Mouse (Mus musculus) heart, embryonic 10.5 days (tissue): Measurements from ENCODE around the gene Nagk. TPM values are rescaled to one million over a fixed set of nuclear protein-coding genes. Genes with fewer than 3 reads are reported as not detected.
"Not testable (repeated sequence)": the region's sequence is repeated elsewhere in the genome, so short reads cannot be mapped to it uniquely, and the experiment has no call there.

Experiments
- DNase-seq: peaks from one replicate; pipeline ENCODE4 v3.0.0-alpha.2; 2017; ENCODE audit warnings: low spot score
- H3K27ac ChIP-seq: fragments of 300-500 bp; sonication (generic); 2 replicates; pipeline ENCODE4 v1.5.1; 2016; ENCODE audit warnings: mild to moderate bottlenecking
- H3K27me3 ChIP-seq: fragments of 300-500 bp; sonication (generic); 2 replicates; pipeline ENCODE4 v1.6.1; 2016; ENCODE audit warnings: mild to moderate bottlenecking; ENCODE audit not compliant: poor library complexity, insufficient read depth, severe bottlenecking
- H3K36me3 ChIP-seq: fragments of 300-500 bp; sonication (generic); 2 replicates; pipeline ENCODE4 v1.6.1; 2016; ENCODE audit warnings: mild to moderate bottlenecking, moderate library complexity
- H3K4me1 ChIP-seq: fragments of 300-500 bp; sonication (generic); 2 replicates; pipeline ENCODE4 v1.6.1; 2016; ENCODE audit warnings: mild to moderate bottlenecking
- H3K4me3 ChIP-seq: fragments of 300-500 bp; sonication (generic); 2 replicates; pipeline ENCODE4 v1.5.1; 2016; ENCODE audit warnings: mild to moderate bottlenecking, moderate library complexity
- H3K9me3 ChIP-seq: fragments of 300-500 bp; sonication (generic); 2 replicates; pipeline ENCODE4 v1.6.1; 2016; ENCODE audit warnings: mild to moderate bottlenecking, moderate library complexity
- WGBS: fragments of 180-500 bp; shearing (Covaris S2); methylation state at CpG from one replicate; pipeline ENCODE4 v1.1.7; 2016; 5-methylcytosine and 5-hydroxymethylcytosine counted together
- polyA plus RNA-seq: library from polyadenylated mRNA; unstranded; fragments of >200 nt; fragmentation: Nextera tagmentation; extraction: Ambion mirVana; gene quantifications from 2 replicates; pipeline ENCODE4 v1.2.1, GENCODE M21; 2016

Nagk gene
- polyA plus RNA-seq, 1 experiment from 2014 or later, result 44.1 TPM

- Histone ChIP-seq H3K4me3 (no peak overlapping the region), H3K27ac (no peak overlapping the region), H3K9me3 (no peaks in the 10 kb centered on the region), H3K36me3 (0 out of 2 replicates have a peak, but pooled peaks cover 8% of the 10 kb centered on the region), H3K27me3 (no peaks in the 10 kb centered on the region), H3K4me1 (no peaks in the 10 kb centered on the region)
- 62% methylated on average over 2 of the region's 2 CpGs for WGBS
- no peak for DNase-seq
Measured at GRCm38 (mm10) chr6:83821856-83822255, 27.1 kb downstream of the Nagk start.

GRCm38 (mm10) chr6:83830941-83831605 lies 36.3 kb downstream of the Nagk start:
- Histone ChIP-seq H3K9me3 (no peaks in the 10 kb centered on the region), H3K4me1 (peaks cover 8% of the 10 kb centered on the region; the same call in 1 of the 2 replicates), H3K4me3 (peak overlapping the region; percentile 74), H3K36me3 (peaks cover 3% of the 10 kb centered on the region; the same call in 1 of the 2 replicates), H3K27me3 (no peaks in the 10 kb centered on the region), H3K27ac (peak overlapping the region; percentile 89)
- 2% methylated on average over 35 of the region's 35 CpGs for WGBS
- DNase-seq, result peak; percentile 83

- H3K36me3 ChIP-seq, result peaks cover 3% of the 10 kb centered on the region; the same call in 1 of the 2 replicates
- H3K4me1 ChIP-seq, result peaks cover 11% of the 10 kb centered on the region; the same call in 1 of the 2 replicates
- under 1% methylated on average over 37 of the region's 37 CpGs for WGBS
- peak within 1 kb of the TSS; percentile 89 for H3K27ac ChIP-seq
- H3K9me3 ChIP-seq, result no peaks in the 10 kb centered on the region
- H3K4me3 ChIP-seq, result peak within 1 kb of the TSS; percentile 74
- peak; percentile 100 for DNase-seq
- H3K27me3 ChIP-seq, result no peaks in the 10 kb centered on the region
Measured at GRCm38 (mm10) chr6:83831606-83832123, 36.9 kb downstream of the Nagk start, which contains the start of gene Paip2b. Gene Paip2b, minus strand, starts transcription at chr6:83831741.

GRCm38 (mm10) chr6:83832393-83832792 lies 37.6 kb downstream of the Nagk start:
- peak overlapping the region; percentile 18; the same call in 1 of the 2 replicates for H3K27ac ChIP-seq
- H3K36me3 ChIP-seq, DNase-seq, H3K27me3 ChIP-seq, H3K9me3 ChIP-seq: not testable (repeated sequence)
- H3K4me1 ChIP-seq, result peaks cover 11% of the 10 kb centered on the region; the same call in 1 of the 2 replicates
- WGBS, result 63% methylated on average over 1 of the region's 1 CpGs
- peak overlapping the region; percentile 74 for H3K4me3 ChIP-seq

GRCm38 (mm10) chr6:83836826-83837225 lies 42.0 kb downstream of the Nagk start:
- no peaks in the 10 kb centered on the region for H3K27me3 ChIP-seq
- no peaks in the 10 kb centered on the region for H3K36me3 ChIP-seq
- DNase-seq, result no peak
- no peak overlapping the region for H3K27ac ChIP-seq
- H3K4me1 ChIP-seq, result 0 out of 2 replicates have a peak, but pooled peaks cover 5% of the 10 kb centered on the region
- no peaks in the 10 kb centered on the region for H3K9me3 ChIP-seq
- no peak overlapping the region for H3K4me3 ChIP-seq
- 83% methylated on average over 2 of the region's 2 CpGs for WGBS

- Histone ChIP-seq H3K27ac (no peak overlapping the region), H3K27me3 (no peaks in the 10 kb centered on the region), H3K4me1 (0 out of 2 replicates have a peak, but pooled peaks cover 5% of the 10 kb centered on the region), H3K36me3 (no peaks in the 10 kb centered on the region), H3K4me3 (no peak overlapping the region), H3K9me3 (no peaks in the 10 kb centered on the region)
- 69% methylated on average over 2 of the region's 2 CpGs for WGBS
- no peak for DNase-seq
Measured at GRCm38 (mm10) chr6:83838046-83838445, 43.3 kb downstream of the Nagk start.

- H3K4me3 ChIP-seq, result no peak overlapping the region
- H3K9me3 ChIP-seq, result no peaks in the 10 kb centered on the region
- no peak overlapping the region for H3K27ac ChIP-seq
- WGBS, result 84% methylated on average over 6 of the region's 6 CpGs
- no peak for DNase-seq
- no peaks in the 10 kb centered on the region for H3K36me3 ChIP-seq
- no peaks in the 10 kb centered on the region for H3K27me3 ChIP-seq
- 0 out of 2 replicates have a peak, but pooled peaks cover 5% of the 10 kb centered on the region for H3K4me1 ChIP-seq
Measured at GRCm38 (mm10) chr6:83840086-83840485, 45.3 kb downstream of the Nagk start.

- Histone ChIP-seq H3K36me3 (no peaks in the 10 kb centered on the region), H3K4me1 (no peaks in the 10 kb centered on the region), H3K27me3 (no peaks in the 10 kb centered on the region), H3K4me3 (no peak overlapping the region), H3K9me3 (no peaks in the 10 kb centered on the region), H3K27ac (no peak overlapping the region)
- no peak for DNase-seq
- 83% methylated on average over 10 of the region's 10 CpGs for WGBS
Measured at GRCm38 (mm10) chr6:83844913-83845312, 50.1 kb downstream of the Nagk start.

- WGBS, result 92% methylated on average over 2 of the region's 2 CpGs
- Histone ChIP-seq H3K36me3 (no peaks in the 10 kb centered on the region), H3K9me3 (no peaks in the 10 kb centered on the region), H3K4me1 (no peaks in the 10 kb centered on the region), H3K27ac (no peak overlapping the region), H3K27me3 (no peaks in the 10 kb centered on the region), H3K4me3 (no peak overlapping the region)
- DNase-seq, result no peak
Measured at GRCm38 (mm10) chr6:83846141-83846540, 51.4 kb downstream of the Nagk start.

- no peak overlapping the region for H3K27ac ChIP-seq
- H3K9me3 ChIP-seq, result no peaks in the 10 kb centered on the region
- no peaks in the 10 kb centered on the region for H3K4me1 ChIP-seq
- no peaks in the 10 kb centered on the region for H3K36me3 ChIP-seq
- no peak overlapping the region for H3K4me3 ChIP-seq
- H3K27me3 ChIP-seq, result no peaks in the 10 kb centered on the region
- DNase-seq, result no peak
- 78% methylated on average over 2 of the region's 2 CpGs for WGBS
Measured at GRCm38 (mm10) chr6:83849446-83849845, 54.7 kb downstream of the Nagk start.

Other genes starting within 250 kb of the Nagk start
- 23.3 and 23.5 TPM in 2 replicates for gene Stambp, start 222.3 kb upstream of the Nagk start, polyA plus RNA-seq
- not detected in 2 replicates for gene Clec4f, start 138.8 kb upstream of the Nagk start, polyA plus RNA-seq
- gene Cd207, start 117.1 kb upstream of the Nagk start, polyA plus RNA-seq, result not detected in 2 replicates
- not detected in 2 replicates for gene Vax2, start 83.7 kb upstream of the Nagk start, polyA plus RNA-seq
- gene Atp6v1b1, start 52.0 kb upstream of the Nagk start, polyA plus RNA-seq, result not detected in 2 replicates
- 0.09 and 0.10 TPM in 2 replicates for gene Ankrd53, start 32.3 kb upstream of the Nagk start, polyA plus RNA-seq
- 82.4 and 88.7 TPM in 2 replicates for gene Tex261, start 19.2 kb upstream of the Nagk start, polyA plus RNA-seq
- gene Paip2b, start 36.8 kb downstream of the Nagk start, polyA plus RNA-seq, result 13.9 and 20.3 TPM in 2 replicates
- 44.7 and 51.8 TPM in 2 replicates for gene Zfp638, start 72.1 kb downstream of the Nagk start, polyA plus RNA-seq
- gene Dysf, start 213.6 kb downstream of the Nagk start, polyA plus RNA-seq, result 13.7 and 18.0 TPM in 2 replicates